Mouse (Mus musculus) testis, postnatal 10 days (tissue): ENCODE results near the gene Vmn1r46.
"Not testable (repeated sequence)": the region's sequence is repeated elsewhere in the genome, so short reads cannot be mapped to it uniquely, and the experiment has no call there.

Source experiments
- DNase-seq: peaks from one replicate; pipeline ENCODE4 v3.0.0; 2021; ENCODE audit warnings: low spot score

Gene Vmn1r46

DNA sequence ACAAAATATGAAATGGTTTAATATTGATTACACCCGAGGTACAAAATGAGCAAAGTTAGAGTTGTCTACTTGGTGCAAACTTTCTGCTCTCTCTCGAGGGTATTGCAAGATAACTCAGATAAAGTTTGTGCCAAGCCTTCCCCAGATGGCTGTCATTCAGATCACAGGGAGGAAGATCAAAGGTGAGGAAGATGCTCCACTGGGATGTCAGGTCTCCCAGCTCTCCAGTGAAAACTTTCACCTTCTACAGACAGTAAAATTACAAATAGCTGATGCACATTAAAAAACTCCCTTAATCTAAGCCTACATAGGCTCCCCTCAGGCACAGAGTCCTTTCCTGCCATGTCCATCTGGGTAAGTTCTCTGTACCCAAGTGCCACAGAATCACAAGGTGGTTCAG lies at the start of gene Vmn1r46:
Vmn1r46 (plus strand) TSS at position 301 of the 400 bp plus-strand sequence.
- DNase-seq: no peak

DNA sequence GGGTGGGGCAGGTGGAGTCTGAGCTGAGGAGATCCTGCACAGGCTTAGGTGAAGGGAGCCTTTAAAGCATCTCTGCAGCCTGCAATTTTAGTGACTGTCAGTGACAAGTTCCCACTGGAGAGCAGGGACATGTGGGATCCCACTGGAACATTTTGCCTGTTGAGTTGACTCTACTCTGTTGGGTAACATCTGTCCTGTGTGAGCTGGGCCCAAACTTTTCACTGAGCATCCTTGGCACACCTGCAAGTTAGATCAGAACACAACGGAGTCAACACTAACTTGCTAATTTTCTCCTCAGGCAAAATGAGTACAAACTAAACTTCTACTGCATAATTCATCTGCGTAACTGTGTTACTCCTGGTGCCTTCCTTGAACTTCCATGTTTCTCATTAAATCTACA lies 28.6 kb upstream of the Vmn1r46 start, which contains the start of gene Vmn1r45:
Vmn1r45 (minus strand) TSS at position 101 of the 400 bp plus-strand sequence.
- not testable (repeated sequence) for DNase-seq

DNA sequence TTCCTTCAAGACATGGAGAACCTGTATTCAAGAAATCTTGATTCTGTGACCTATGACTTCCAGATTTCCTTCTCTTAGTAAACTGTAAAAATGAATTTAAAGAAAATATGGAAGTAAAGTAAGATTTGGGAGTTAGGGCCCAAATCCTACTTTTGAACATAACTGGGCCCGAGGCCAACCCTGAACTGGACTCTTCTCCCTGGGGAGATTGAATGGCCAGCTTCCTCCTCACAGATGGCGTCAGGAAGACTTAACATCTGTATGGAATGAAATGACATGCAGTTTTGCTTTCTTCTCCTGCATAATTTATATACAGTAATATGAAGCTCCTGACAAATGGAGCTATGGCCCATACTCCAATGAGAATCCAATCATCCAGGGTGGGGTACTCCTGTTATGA lies 28.2 kb upstream of the Vmn1r46 start:
- no peak for DNase-seq

DNA sequence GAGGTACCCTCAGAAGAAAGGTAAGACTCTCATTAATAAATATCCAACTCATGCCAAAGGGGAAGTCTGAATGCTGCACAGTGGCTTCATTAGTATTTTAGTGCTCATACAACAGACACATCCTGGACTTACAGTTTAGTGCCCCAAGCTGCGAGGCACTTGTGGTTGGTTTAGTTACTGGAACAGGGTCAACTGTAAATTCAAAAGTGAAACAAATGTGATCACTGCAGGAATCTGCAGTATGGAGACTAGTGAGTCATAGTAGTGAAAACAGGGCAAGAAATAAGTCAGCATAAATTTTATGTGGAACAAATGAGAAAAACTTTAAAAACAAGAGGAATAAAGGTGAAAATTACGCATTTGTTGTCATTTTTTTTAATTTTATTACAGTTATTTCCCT lies 15.6 kb upstream of the Vmn1r46 start:
- no peak for DNase-seq

DNA sequence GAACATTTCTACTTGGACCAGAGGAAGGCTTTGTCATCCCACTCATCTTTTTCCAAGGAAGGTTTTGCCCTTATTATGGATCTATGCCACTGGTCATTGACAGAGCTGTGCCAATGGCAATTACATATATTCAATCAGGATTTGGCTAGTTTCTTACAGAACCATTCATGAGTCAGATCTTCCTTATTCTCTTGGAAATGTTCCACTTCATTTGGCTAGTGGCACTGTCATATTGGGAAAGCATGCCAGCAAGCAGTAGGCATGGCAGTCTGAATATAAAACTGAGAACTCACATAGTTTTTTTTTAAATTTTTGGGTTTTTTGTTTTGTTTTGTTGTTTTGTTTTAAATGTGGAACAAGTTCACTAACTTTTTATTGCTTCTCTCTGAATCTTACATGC lies 2.8 kb upstream of the Vmn1r46 start:
- no peak for DNase-seq

DNA sequence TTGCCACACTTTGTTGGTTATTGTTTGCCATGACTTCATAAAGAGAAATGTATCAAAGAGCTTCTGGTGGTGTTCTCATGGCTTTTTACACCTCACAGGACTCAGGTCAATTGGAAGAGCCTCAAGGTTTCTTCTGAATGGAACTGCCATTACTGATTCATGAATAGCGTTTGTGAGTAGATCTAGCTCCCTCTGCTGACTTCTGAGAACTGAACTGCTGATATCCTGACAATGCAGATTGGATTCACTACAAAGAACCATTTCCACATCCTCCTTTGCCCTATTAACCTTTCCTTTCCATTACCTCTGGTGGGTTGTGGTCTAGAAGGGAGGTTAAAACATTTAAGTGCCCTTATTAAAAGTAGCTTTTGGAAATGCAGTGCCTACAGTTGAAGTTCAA lies 16.9 kb downstream of the Vmn1r46 start:
- no peak for DNase-seq

DNA sequence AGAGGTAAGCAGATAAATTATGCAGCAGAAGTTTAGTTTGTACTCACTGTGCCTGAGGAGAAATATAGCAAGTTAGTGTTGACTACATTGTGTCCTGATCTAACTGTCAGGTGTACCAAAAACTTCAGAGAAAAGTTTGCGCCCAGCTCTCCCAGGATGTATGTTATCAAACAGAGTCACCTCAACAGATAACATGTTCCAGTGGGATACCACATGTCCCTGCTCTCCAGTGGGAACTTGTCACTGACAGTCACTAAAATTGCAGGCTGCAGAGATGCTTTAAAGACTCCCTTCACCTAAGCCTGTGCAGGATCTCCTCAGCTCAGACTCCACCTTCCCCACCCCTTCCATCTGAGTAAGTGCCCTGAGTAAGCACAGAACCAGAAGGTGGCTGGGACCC lies 46.7 kb downstream of the Vmn1r46 start, which contains the start of gene Vmn1r47:
Vmn1r47 (plus strand) TSS at position 301 of the 400 bp plus-strand sequence.
- not testable (repeated sequence) for DNase-seq
